Mouse (Mus musculus) embryonic facial prominence, embryonic 13.5 days (tissue): ENCODE results near the gene Kcnk18. TPM values are rescaled to one million over a fixed set of nuclear protein-coding genes. Genes with fewer than 3 reads are reported as not detected.
A peak's percentile ranks its signal among the peaks of the same experiment; 100 is the strongest.

Source experiments
- ATAC-seq: fragments of 200-750 bp; cut with Nextera tagmentation; 2 replicates; pipeline ENCODE4 v1.8.0; 2017; ENCODE audit warnings: low read depth; ENCODE audit not compliant: insufficient number of reproducible peaks, insufficient read depth, low FRiP score, low TSS enrichment
- H3K27ac ChIP-seq: fragments of 300-500 bp; sonication (generic); 2 replicates; pipeline ENCODE4 v1.5.1; 2015; ENCODE audit warnings: moderate library complexity, mild to moderate bottlenecking, inconsistent platforms
- H3K27me3 ChIP-seq: fragments of 300-500 bp; sonication (generic); 2 replicates; pipeline ENCODE4 v1.6.1; 2015; ENCODE audit warnings: mild to moderate bottlenecking, inconsistent platforms
- H3K36me3 ChIP-seq: fragments of 300-500 bp; sonication (generic); 2 replicates; pipeline ENCODE4 v1.6.1; 2015; ENCODE audit warnings: mild to moderate bottlenecking, inconsistent platforms
- H3K4me1 ChIP-seq: fragments of 300-500 bp; sonication (generic); 2 replicates; pipeline ENCODE4 v1.6.1; 2015; ENCODE audit warnings: inconsistent platforms
- H3K4me2 ChIP-seq: fragments of 300-500 bp; sonication (generic); 2 replicates; pipeline ENCODE4 v1.6.1; 2015; ENCODE audit warnings: moderate library complexity, mild to moderate bottlenecking, inconsistent platforms
- H3K4me3 ChIP-seq: fragments of 300-500 bp; sonication (generic); 2 replicates; pipeline ENCODE4 v1.5.1; 2015; ENCODE audit warnings: mild to moderate bottlenecking, inconsistent platforms
- H3K9ac ChIP-seq: fragments of 300-500 bp; sonication (generic); 2 replicates; pipeline ENCODE4 v1.6.1; 2015; ENCODE audit warnings: mild to moderate bottlenecking, inconsistent platforms
- H3K9me3 ChIP-seq: fragments of 300-500 bp; sonication (generic); 2 replicates; pipeline ENCODE4 v1.6.1; 2016; ENCODE audit warnings: inconsistent platforms
- WGBS: fragments of 180-500 bp; shearing (Covaris S2); methylation state at CpG from one replicate; pipeline ENCODE4 v1.1.7; 2015; ENCODE audit warnings: mixed read lengths; 5-methylcytosine and 5-hydroxymethylcytosine counted together
- polyA plus RNA-seq: library from polyadenylated mRNA; unstranded; fragments of >200 nt; fragmentation: Nextera tagmentation; extraction: Ambion mirVana; gene quantifications from 2 replicates; pipeline ENCODE4 v1.2.1, GENCODE M21; 2015

Kcnk18 gene
- polyA plus RNA-seq, 1 experiment from 2014 or later = not detected

DNA sequence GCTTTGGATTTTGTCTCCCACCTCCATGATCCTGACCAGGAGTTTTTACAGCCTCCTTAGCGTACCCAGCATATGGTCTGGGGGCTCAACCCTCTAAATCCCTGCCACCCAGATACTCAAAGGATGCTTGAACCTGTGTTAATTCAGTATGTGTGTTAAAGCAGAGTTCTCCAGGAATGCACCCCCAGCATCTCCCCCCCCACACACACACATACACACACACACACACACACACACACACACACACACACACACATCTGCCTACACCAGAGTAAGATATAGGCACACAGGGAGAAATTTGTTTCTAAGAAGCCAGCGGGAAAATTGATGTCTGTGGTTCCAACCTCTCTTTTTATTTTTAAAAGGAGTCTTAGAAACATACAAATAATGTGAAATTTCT lies 26.5 kb upstream of the Kcnk18 start:
- H3K27me3 ChIP-seq = peaks cover 94% of the 10 kb centered on the region
- no peak overlapping the region for H3K4me2 ChIP-seq
- no peak for ATAC-seq
- no peak overlapping the region for H3K9ac ChIP-seq
- H3K36me3 ChIP-seq = no peaks in the 10 kb centered on the region
- no peak overlapping the region for H3K4me3 ChIP-seq
- no peak overlapping the region for H3K27ac ChIP-seq
- H3K9me3 ChIP-seq = no peaks in the 10 kb centered on the region
- WGBS = 11% methylated on average over 2 of the region's 2 CpGs
- H3K4me1 ChIP-seq = 0 out of 2 replicates have a peak, but pooled peaks cover 10% of the 10 kb centered on the region

DNA sequence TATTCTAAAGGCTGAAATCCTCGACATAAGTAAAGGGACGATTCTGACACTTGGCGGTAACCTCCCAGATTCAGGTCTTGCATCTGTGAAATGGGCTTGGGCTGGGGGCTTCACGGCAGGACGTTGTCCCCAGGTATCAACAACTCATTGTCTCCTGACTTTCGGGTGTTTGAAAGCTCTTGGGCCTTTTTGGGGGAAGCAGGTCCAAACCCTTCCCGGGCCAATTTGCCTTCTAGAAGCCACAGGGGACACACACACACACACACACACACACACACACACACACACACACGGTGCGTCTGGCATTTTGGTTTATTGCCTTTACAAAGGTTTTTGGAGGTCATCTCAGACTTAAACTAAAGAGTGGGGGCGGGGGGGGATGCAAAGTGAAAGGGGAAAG lies 25.6 kb upstream of the Kcnk18 start:
- Histone ChIP-seq H3K27ac (no peak overlapping the region), H3K27me3 (peaks cover 94% of the 10 kb centered on the region), H3K4me3 (peak overlapping the region; percentile 29; the same call in 1 of the 2 replicates), H3K9me3 (no peaks in the 10 kb centered on the region), H3K4me1 (0 out of 2 replicates have a peak, but pooled peaks cover 10% of the 10 kb centered on the region), H3K4me2 (peak overlapping the region; percentile 49), H3K9ac (no peak overlapping the region), H3K36me3 (no peaks in the 10 kb centered on the region)
- under 1% methylated on average over 10 of the region's 10 CpGs for WGBS
- no peak for ATAC-seq

DNA sequence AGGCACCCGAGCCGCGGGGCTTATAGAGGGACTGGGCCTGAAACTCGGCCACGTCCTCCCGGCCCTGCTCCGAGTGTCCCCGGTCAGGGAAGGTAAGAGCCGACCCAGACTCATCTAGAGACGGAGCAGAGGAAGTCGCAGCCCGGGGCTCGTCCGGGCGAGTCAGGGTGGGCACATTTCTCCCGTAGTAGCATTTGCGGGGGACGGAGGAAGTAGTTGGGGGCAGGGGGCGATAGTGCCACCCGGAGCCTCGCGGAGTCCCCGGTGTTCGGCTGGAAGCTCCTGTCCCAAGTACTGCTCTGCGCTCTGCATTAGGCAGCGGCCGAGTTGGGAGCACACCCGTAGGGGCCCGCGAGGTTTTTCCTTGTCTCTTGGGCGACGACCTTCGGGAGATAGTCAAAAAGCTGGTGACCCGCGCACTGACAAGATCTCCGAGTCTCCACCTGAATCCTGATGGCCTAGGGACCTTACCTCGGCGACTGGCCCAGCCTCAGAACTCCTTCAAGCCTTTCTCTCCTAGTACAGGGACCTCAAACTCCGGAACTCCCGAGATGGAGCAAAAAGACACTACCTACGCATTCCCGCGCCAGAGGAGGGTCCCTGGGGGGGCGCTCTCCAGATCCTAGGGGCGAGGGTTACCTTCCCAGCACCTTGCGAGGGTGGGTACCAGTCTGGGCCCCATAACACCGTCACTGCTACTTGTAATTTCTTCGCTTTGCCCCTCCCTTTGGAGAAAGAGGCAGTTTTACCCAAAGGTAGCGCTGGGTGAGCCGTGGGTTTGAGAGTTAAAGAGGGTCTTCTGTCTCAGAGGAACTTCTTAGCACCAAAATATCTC lies 24.8 kb upstream of the Kcnk18 start:
- ATAC-seq = no peak
- WGBS = under 1% methylated on average over 50 of the region's 50 CpGs
- H3K9me3 ChIP-seq = no peaks in the 10 kb centered on the region
- 0 out of 2 replicates have a peak overlapping the region, but pooled peaks have one; percentile 11 for H3K9ac ChIP-seq
- H3K4me3 ChIP-seq = peak overlapping the region; percentile 29
- no peak overlapping the region for H3K27ac ChIP-seq
- H3K27me3 ChIP-seq = peaks cover 90% of the 10 kb centered on the region
- H3K4me1 ChIP-seq = 0 out of 2 replicates have a peak, but pooled peaks cover 10% of the 10 kb centered on the region
- no peaks in the 10 kb centered on the region for H3K36me3 ChIP-seq
- peak overlapping the region; percentile 49 for H3K4me2 ChIP-seq

DNA sequence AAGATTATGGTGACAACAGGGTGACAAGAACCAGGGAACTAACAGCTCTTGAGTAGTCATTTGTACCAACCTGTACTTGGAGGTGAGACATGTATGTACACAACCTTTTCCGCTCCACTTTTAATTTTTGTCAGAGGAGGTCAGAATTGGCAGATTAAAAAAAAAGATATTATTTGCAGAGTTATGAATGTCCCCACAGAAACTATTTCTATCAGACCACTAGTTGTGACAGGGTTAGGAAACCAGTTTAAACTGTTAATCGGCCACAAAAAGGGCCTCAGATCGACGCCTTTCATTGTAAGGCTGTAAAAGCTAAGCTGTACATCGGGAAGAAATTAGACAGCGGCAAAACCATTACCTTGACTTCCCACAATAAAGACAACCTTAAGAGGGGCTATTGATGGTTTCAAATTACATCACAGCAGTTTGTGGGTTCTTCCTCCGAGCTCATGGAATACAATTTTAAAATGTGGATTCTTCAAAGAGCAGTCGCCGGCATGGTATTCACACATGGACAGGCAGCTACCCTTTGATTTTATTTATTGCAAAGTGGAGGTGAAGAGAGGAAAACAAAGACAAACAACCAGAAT lies 23.7 kb upstream of the Kcnk18 start:
- H3K27me3 ChIP-seq = peaks cover 84% of the 10 kb centered on the region
- H3K4me2 ChIP-seq = no peak overlapping the region
- H3K27ac ChIP-seq = no peak overlapping the region
- H3K9ac ChIP-seq = no peak overlapping the region
- no peaks in the 10 kb centered on the region for H3K9me3 ChIP-seq
- H3K36me3 ChIP-seq = no peaks in the 10 kb centered on the region
- 0 out of 2 replicates have a peak, but pooled peaks cover 10% of the 10 kb centered on the region for H3K4me1 ChIP-seq
- ATAC-seq = no peak
- no peak overlapping the region for H3K4me3 ChIP-seq
- 4% methylated on average over 9 of the region's 9 CpGs for WGBS

DNA sequence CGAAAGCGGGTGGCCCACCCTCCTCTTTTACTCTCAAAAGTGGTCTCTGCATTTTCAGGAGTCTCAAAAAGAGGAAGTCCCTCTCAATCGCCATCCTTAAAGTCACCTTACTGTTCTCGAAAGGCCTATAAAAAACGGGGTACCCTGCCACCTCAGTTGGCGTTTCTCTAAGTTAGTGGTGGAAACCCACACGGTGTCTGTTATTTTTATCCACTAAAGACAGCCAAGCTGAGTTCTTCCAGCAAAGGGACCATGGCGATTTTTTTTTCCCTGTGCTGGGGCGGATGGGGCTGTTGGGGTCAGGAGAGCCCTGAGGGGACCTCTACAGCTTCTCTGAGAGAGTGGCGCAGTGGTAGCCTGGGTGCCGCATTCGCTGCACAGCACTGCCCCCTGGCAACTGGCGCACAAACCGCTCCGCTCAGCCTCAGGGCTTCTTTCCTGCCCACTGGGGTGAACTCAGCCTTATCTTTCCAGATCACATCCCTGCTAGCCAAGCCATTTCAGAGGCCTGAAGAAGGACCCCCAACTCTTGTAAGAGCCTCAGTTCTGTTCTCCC lies 22.8 kb upstream of the Kcnk18 start:
- ATAC-seq = peak; percentile 62; the same call in 1 of the 2 replicates
- 3% methylated on average over 15 of the region's 15 CpGs for WGBS
- no peak overlapping the region for H3K4me2 ChIP-seq
- no peak overlapping the region for H3K27ac ChIP-seq
- H3K9me3 ChIP-seq = no peaks in the 10 kb centered on the region
- no peak overlapping the region for H3K4me3 ChIP-seq
- no peaks in the 10 kb centered on the region for H3K36me3 ChIP-seq
- no peak overlapping the region for H3K9ac ChIP-seq
- H3K27me3 ChIP-seq = peaks cover 75% of the 10 kb centered on the region
- H3K4me1 ChIP-seq = 0 out of 2 replicates have a peak, but pooled peaks cover 10% of the 10 kb centered on the region

DNA sequence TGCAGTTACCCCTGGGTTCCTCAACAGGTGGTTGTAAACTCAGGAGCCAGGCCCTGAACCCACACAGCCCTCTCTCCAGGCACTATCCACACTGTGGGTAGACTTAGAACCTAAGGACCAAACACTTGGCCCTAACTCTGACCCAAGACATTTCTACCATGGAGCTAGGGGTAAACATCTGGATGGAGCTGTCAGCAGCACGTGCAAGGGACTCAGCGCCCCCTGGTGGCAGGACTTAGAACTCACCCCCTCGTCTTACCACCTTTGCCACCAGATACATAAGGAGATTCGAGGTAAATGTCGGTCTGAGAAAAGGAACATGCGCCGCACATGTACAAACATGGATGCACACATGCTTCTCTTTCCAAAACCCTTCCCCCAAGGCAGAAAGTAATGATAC lies 20.9 kb upstream of the Kcnk18 start:
- peaks cover 57% of the 10 kb centered on the region for H3K27me3 ChIP-seq

DNA sequence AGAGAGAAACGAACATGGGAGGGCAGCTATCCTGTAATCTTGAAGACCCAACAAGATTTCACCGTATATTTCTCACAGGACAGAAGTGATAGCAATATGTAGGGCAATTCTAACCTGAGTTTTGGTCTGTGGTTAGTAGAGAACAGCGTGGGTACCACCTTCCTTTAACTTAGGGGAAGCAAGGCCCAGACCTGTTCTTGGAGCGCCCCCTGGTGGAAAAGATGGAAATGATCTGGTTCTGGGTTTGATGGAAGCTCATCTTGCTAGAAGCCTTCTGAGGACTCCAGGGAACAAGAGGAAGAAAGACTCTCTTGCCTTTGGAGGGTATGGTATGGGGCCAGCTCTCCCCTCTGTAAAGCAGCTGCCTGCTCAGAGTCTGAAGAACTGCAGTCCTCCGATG lies 10.5 kb upstream of the Kcnk18 start:
- 25% methylated on average over 5 of the region's 5 CpGs for WGBS
- no peak overlapping the region for H3K4me2 ChIP-seq
- peaks cover 10% of the 10 kb centered on the region; the same call in 1 of the 2 replicates for H3K27me3 ChIP-seq
- no peak for ATAC-seq
- H3K4me1 ChIP-seq = no peaks in the 10 kb centered on the region
- no peak overlapping the region for H3K27ac ChIP-seq
- H3K4me3 ChIP-seq = no peak overlapping the region
- H3K36me3 ChIP-seq = no peaks in the 10 kb centered on the region
- H3K9me3 ChIP-seq = no peaks in the 10 kb centered on the region
- no peak overlapping the region for H3K9ac ChIP-seq

More for the DNA sequence above, 20.9 kb upstream of the Kcnk18 start:
- Histone ChIP-seq H3K9me3 (no peaks in the 10 kb centered on the region), H3K36me3 (no peaks in the 10 kb centered on the region), H3K4me2 (no peak overlapping the region), H3K27ac (no peak overlapping the region), H3K4me3 (no peak overlapping the region), H3K4me1 (0 out of 2 replicates have a peak, but pooled peaks cover 10% of the 10 kb centered on the region), H3K9ac (no peak overlapping the region)
- 41% methylated on average over 7 of the region's 7 CpGs for WGBS
- no peak for ATAC-seq

DNA sequence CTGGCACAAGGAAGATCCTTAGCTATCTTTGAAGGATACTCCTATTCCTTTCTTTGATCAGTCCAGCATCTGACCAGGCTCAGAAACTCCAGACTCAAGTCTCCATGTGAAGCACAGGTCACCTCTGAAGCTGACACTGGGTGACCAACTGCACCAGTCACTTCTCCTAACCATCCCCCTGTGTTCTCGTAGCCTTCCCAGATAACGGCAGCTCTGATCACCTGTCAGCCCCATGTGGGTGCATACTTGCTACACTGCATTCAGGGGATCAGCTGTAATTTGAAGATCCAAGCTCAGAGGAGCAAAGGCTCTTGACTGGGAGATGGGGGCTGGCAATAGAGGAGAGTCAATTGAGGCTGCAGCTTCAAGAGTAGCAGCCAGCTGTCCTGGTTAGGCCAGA lies 10.0 kb upstream of the Kcnk18 start:
- Histone ChIP-seq H3K4me3 (no peak overlapping the region), H3K4me1 (no peaks in the 10 kb centered on the region), H3K27me3 (peaks cover 10% of the 10 kb centered on the region; the same call in 1 of the 2 replicates), H3K36me3 (no peaks in the 10 kb centered on the region), H3K27ac (no peak overlapping the region), H3K4me2 (no peak overlapping the region), H3K9ac (no peak overlapping the region), H3K9me3 (no peaks in the 10 kb centered on the region)
- WGBS = 69% methylated on average over 2 of the region's 2 CpGs
- ATAC-seq = no peak

DNA sequence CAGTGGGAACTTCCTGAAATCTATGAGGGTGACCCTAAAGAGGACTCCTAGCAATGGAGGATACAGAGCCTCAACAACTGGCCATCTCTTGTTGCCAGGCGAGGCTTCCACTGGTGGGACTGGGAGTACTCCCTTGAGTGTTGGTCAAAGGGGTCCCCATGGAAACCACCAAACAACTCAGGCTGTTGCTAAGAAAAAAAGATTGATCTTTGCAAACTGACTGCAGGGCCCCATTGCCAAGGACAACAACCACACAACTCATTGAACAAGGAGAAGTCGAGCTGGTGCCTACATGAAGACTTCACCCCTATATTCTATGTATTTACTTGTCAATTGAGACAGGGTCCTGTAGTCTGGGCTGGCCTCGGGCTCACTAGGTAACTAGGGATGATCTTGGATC lies 2.1 kb upstream of the Kcnk18 start:
- no peak overlapping the region for H3K27ac ChIP-seq
- H3K4me2 ChIP-seq = no peak overlapping the region
- peaks cover 8% of the 10 kb centered on the region; the same call in 1 of the 2 replicates for H3K27me3 ChIP-seq
- no peaks in the 10 kb centered on the region for H3K36me3 ChIP-seq
- no peaks in the 10 kb centered on the region for H3K4me1 ChIP-seq
- ATAC-seq = no peak
- 81% methylated on average over 3 of the region's 3 CpGs for WGBS
- H3K4me3 ChIP-seq = no peak overlapping the region
- H3K9me3 ChIP-seq = no peaks in the 10 kb centered on the region
- H3K9ac ChIP-seq = no peak overlapping the region

DNA sequence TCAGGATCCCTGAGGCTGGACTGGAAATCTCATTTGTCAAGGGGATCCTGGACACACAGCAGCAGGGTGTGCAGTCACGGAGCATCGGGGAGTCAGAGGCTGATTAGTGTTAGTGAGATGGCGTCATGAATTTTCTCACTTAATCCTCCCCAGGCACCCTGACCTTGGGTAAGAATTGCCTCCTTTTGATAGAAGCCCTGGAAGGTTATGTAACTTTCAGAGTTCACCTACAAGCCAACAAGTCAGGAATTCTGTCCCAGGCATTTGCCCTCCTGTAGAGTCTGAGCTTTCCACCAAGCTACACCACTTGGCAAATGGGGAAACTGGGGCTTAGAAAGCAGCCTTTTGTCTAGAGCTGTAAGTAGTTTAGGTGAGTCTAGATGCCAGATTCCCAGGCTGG lies 2.1 kb downstream of the Kcnk18 start:
- Histone ChIP-seq H3K36me3 (no peaks in the 10 kb centered on the region), H3K27ac (no peak overlapping the region), H3K27me3 (peaks cover 8% of the 10 kb centered on the region; the same call in 1 of the 2 replicates), H3K4me2 (no peak overlapping the region), H3K9me3 (no peaks in the 10 kb centered on the region), H3K4me1 (no peaks in the 10 kb centered on the region), H3K9ac (no peak overlapping the region), H3K4me3 (no peak overlapping the region)
- 66% methylated on average over 3 of the region's 3 CpGs for WGBS
- no peak for ATAC-seq

DNA sequence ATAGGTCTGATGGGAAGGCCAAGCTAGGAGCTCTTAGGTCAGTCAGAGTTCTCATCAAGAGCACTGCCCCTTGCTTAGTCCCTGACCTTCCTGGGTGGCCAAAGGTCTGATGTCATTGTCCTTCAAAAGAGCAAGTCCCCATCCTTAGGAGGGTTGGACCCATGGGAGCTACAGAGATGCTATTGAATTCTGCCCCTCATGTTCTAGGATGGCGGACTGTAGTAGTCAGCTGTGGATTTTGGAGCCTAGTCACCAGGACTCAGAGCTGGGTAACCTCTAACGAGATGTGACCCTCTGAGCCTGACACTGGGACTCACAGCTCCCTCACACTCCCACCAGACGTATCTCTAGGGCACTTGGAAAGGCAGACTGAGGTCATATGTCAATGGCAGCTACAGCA lies 9.4 kb downstream of the Kcnk18 start:
- 69% methylated on average over 3 of the region's 3 CpGs for whole genome bisulfite sequencing
- H3K4me2 ChIP-seq = no peak overlapping the region
- H3K27ac ChIP-seq = no peak overlapping the region
- H3K9ac ChIP-seq = no peak overlapping the region
- H3K9me3 ChIP-seq = no peaks in the 10 kb centered on the region
- no peak overlapping the region for H3K4me3 ChIP-seq
- no peaks in the 10 kb centered on the region for H3K36me3 ChIP-seq
- H3K4me1 ChIP-seq = no peaks in the 10 kb centered on the region
- no peaks in the 10 kb centered on the region for H3K27me3 ChIP-seq
- ATAC-seq = no peak
